Mouse (Mus musculus): Measurements from ENCODE around the gene Gm49425. TPM values are rescaled to one million over a fixed set of nuclear protein-coding genes. Genes with fewer than 3 reads are reported as not detected.
A peak's percentile ranks its signal among the peaks of the same experiment; 100 is the strongest.
"Not testable (repeated sequence)": the region's sequence is repeated elsewhere in the genome, so short reads cannot be mapped to it uniquely, and the experiment has no call there.

Gm49425 gene
- polyA plus RNA-seq (2014; fragmentation: Nextera tagmentation; extraction: Ambion mirVana): not detected in 2 replicates

DNA sequence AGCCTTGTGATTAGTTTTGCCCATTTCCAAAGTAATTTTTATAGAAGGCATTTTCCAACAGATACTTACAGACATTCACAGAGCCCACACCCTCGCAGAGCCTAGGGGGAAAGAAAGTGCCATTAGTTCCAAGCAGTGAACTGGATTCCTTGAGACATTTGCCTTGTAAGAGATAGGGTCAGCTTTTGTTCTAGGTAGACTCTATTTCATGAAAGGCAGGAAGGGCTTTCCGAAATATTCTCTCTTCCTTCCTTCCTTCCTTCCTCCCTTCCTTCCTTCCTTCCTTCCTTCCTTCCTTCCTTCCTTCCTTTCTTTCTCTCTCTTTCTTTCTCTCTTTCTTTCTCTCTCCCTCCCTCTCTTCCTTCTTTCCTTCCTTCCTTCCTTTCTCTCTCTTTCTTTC is at the start of gene Gm49425:
TSS of gene Gm49425 (minus strand) at position 101 of the 400 bp plus-strand sequence.
- not testable (repeated sequence) for ATAC-seq (ENCODE audit: low FRiP score, low TSS enrichment); H3K9ac ChIP-seq (ENCODE audit: low read depth, low read length); H3K4me2 ChIP-seq (replicated peaks; ENCODE audit: low read depth, low read length); H3K9me3 ChIP-seq (ENCODE audit: control insufficient read depth, low read length); H3K4me1 ChIP-seq (ENCODE audit: control insufficient read depth, insufficient read depth, low read length); H3K27ac ChIP-seq (ENCODE audit: low read depth, low read length); H3K27me3 ChIP-seq (ENCODE audit: control insufficient read depth, insufficient read depth, low read length); H3K36me3 ChIP-seq (ENCODE audit: control insufficient read depth, insufficient read depth, low read length); H3K4me3 ChIP-seq (ENCODE audit: low read length)
- WGBS: 72% methylated on average over 2 of the region's 2 CpGs

- Histone ChIP-seq H3K4me2 (replicated peaks; ENCODE audit: low read depth, low read length) (no peak within 1 kb of the TSS), H3K4me1 (ENCODE audit: control insufficient read depth, insufficient read depth, low read length) (0 out of 2 replicates have a peak, but pooled peaks cover 6% of the 10 kb centered on the region), H3K9ac (ENCODE audit: low read depth, low read length) (no peak within 1 kb of the TSS), H3K4me3 (ENCODE audit: low read length) (no peak within 1 kb of the TSS), H3K9me3 (ENCODE audit: control insufficient read depth, low read length) (no peaks in the 10 kb centered on the region), H3K36me3 (ENCODE audit: control insufficient read depth, insufficient read depth, low read length) (no peaks in the 10 kb centered on the region), H3K27ac (ENCODE audit: low read depth, low read length) (no peak within 1 kb of the TSS), H3K27me3 (ENCODE audit: control insufficient read depth, insufficient read depth, low read length) (no peaks in the 10 kb centered on the region)
- 70% methylated on average over 5 of the region's 5 CpGs for WGBS
- ATAC-seq (ENCODE audit: low FRiP score, low TSS enrichment): no peak
Observed at GRCm38 (mm10) chr15:101562850-101563249, 45.8 kb upstream of the Gm49425 start, which contains the start of gene Krt90. Gene Krt90 (minus strand): TSS chr15:101562950.

- Histone ChIP-seq H3K9ac (ENCODE audit: low read depth, low read length) (no peak overlapping the region), H3K27me3 (ENCODE audit: control insufficient read depth, insufficient read depth, low read length) (0 out of 2 replicates have a peak, but pooled peaks cover 3% of the 10 kb centered on the region), H3K4me3 (ENCODE audit: low read length) (no peak overlapping the region), H3K27ac (ENCODE audit: low read depth, low read length) (no peak overlapping the region), H3K4me1 (ENCODE audit: control insufficient read depth, insufficient read depth, low read length) (0 out of 2 replicates have a peak, but pooled peaks cover 6% of the 10 kb centered on the region), H3K9me3 (ENCODE audit: control insufficient read depth, low read length) (no peaks in the 10 kb centered on the region), H3K4me2 (replicated peaks; ENCODE audit: low read depth, low read length) (no peak overlapping the region), H3K36me3 (ENCODE audit: control insufficient read depth, insufficient read depth, low read length) (no peaks in the 10 kb centered on the region)
- 5% methylated on average over 7 of the region's 7 CpGs for WGBS
- ATAC-seq (ENCODE audit: low FRiP score, low TSS enrichment): peak; percentile 39
Observed at GRCm38 (mm10) chr15:101558034-101558646, 41.1 kb upstream of the Gm49425 start.

GRCm38 (mm10) chr15:101553169-101553568 is 36.1 kb upstream of the Gm49425 start:
- Histone ChIP-seq H3K4me3 (ENCODE audit: low read length) (no peak overlapping the region), H3K9me3 (ENCODE audit: control insufficient read depth, low read length) (no peaks in the 10 kb centered on the region), H3K27ac (ENCODE audit: low read depth, low read length) (no peak overlapping the region), H3K27me3 (ENCODE audit: control insufficient read depth, insufficient read depth, low read length) (peaks cover 9% of the 10 kb centered on the region), H3K9ac (ENCODE audit: low read depth, low read length) (no peak overlapping the region), H3K36me3 (ENCODE audit: control insufficient read depth, insufficient read depth, low read length) (no peaks in the 10 kb centered on the region), H3K4me2 (replicated peaks; ENCODE audit: low read depth, low read length) (0 out of 2 replicates have a peak overlapping the region, but pooled peaks have one; percentile 15), H3K4me1 (ENCODE audit: control insufficient read depth, insufficient read depth, low read length) (0 out of 2 replicates have a peak, but pooled peaks cover 3% of the 10 kb centered on the region)
- ATAC-seq (ENCODE audit: low FRiP score, low TSS enrichment): peak; percentile 81
- WGBS: 0% methylated on average over 11 of the region's 11 CpGs

DNA sequence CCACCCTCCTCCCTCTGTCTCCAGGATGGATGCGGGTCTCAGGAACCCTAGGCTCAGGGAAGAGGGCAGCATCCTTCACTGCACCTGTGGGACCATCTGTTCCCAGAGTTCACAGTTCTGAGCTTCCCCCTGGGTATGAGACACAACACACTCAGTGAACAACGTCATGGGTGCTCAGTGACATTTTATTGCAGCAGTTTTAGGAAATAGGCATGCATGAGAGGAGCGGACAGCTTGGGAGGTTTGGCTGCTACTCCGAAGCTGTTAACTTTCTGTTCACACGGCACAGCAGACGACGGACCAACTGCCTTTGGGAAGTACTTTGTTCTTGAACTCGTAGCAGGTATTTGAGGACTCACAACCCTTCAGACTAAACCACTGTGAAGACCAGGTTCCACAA is 35.1 kb upstream of the Gm49425 start:
- Histone ChIP-seq H3K27me3 (ENCODE audit: control insufficient read depth, insufficient read depth, low read length) (peaks cover 9% of the 10 kb centered on the region), H3K9ac (ENCODE audit: low read depth, low read length) (no peak overlapping the region), H3K27ac (ENCODE audit: low read depth, low read length) (no peak overlapping the region), H3K36me3 (ENCODE audit: control insufficient read depth, insufficient read depth, low read length) (no peaks in the 10 kb centered on the region), H3K4me2 (replicated peaks; ENCODE audit: low read depth, low read length) (no peak overlapping the region), H3K4me3 (ENCODE audit: low read length) (no peak overlapping the region), H3K9me3 (ENCODE audit: control insufficient read depth, low read length) (no peaks in the 10 kb centered on the region), H3K4me1 (ENCODE audit: control insufficient read depth, insufficient read depth, low read length) (no peaks in the 10 kb centered on the region)
- ATAC-seq (ENCODE audit: low FRiP score, low TSS enrichment): no peak
- 47% methylated on average over 8 of the region's 8 CpGs for WGBS

DNA sequence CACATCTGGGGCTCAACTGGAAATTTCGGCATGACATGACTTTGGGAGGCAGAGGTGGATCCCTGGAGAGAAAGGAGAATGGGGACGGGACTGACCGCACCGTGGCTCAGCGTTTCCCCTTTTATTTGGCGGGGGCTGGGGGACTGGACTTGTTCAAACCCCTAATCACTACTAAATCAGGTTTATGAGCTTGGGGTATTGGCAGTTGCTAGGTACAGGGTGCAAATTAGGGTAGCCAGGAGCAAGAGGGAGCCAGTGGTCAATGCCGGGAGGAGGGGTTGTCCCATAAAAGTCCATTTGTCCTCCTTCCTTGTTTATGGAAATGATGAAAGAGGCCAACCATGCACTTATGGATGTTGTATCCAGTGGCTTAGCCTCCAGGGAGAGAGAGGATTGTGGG is 33.5 kb upstream of the Gm49425 start, which contains the start of gene Krt82:
TSS of gene Krt82 (minus strand) at position 101 of the 400 bp plus-strand sequence.
- 42% methylated on average over 7 of the region's 7 CpGs for WGBS
- Histone ChIP-seq H3K27me3 (ENCODE audit: control insufficient read depth, insufficient read depth, low read length) (peaks cover 9% of the 10 kb centered on the region), H3K9ac (ENCODE audit: low read depth, low read length) (no peak within 1 kb of the TSS), H3K36me3 (ENCODE audit: control insufficient read depth, insufficient read depth, low read length) (no peaks in the 10 kb centered on the region), H3K4me1 (ENCODE audit: control insufficient read depth, insufficient read depth, low read length) (no peaks in the 10 kb centered on the region), H3K27ac (ENCODE audit: low read depth, low read length) (no peak within 1 kb of the TSS), H3K9me3 (ENCODE audit: control insufficient read depth, low read length) (no peaks in the 10 kb centered on the region), H3K4me2 (replicated peaks; ENCODE audit: low read depth, low read length) (no peak within 1 kb of the TSS), H3K4me3 (ENCODE audit: low read length) (no peak within 1 kb of the TSS)
- ATAC-seq (ENCODE audit: low FRiP score, low TSS enrichment): no peak

DNA sequence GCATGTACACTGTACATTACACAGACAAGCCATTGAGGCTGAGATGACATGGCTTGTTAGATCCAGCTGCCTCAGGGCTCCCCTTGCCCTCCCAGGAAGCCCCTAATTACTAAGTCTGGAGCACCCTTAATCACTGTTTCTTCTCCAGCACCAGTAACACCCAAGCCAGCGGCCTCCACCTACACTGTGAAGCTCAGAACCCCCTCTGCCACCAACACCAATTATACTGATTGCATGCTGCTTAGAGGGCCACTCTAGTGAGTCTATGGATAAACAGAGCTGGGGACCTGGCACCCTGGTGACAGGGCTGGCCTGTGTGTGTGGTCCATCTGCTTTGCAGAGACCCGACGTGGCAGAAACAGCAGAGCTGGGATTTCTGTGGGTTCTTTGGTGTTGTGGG is 27.4 kb upstream of the Gm49425 start:
- no peaks in the 10 kb centered on the region for H3K36me3 ChIP-seq (ENCODE audit: control insufficient read depth, insufficient read depth, low read length)
- no peak overlapping the region for H3K4me3 ChIP-seq (ENCODE audit: low read length)
- H3K9me3 ChIP-seq (ENCODE audit: control insufficient read depth, low read length): no peaks in the 10 kb centered on the region
- WGBS: 62% methylated on average over 3 of the region's 3 CpGs
- H3K27me3 ChIP-seq (ENCODE audit: control insufficient read depth, insufficient read depth, low read length): no peaks in the 10 kb centered on the region
- peaks cover 3% of the 10 kb centered on the region; the same call in 1 of the 2 replicates for H3K4me1 ChIP-seq (ENCODE audit: control insufficient read depth, insufficient read depth, low read length)
- no peak overlapping the region for H3K4me2 ChIP-seq (replicated peaks; ENCODE audit: low read depth, low read length)
- no peak for ATAC-seq (ENCODE audit: low FRiP score, low TSS enrichment)
- H3K27ac ChIP-seq (ENCODE audit: low read depth, low read length): no peak overlapping the region
- no peak overlapping the region for H3K9ac ChIP-seq (ENCODE audit: low read depth, low read length)

DNA sequence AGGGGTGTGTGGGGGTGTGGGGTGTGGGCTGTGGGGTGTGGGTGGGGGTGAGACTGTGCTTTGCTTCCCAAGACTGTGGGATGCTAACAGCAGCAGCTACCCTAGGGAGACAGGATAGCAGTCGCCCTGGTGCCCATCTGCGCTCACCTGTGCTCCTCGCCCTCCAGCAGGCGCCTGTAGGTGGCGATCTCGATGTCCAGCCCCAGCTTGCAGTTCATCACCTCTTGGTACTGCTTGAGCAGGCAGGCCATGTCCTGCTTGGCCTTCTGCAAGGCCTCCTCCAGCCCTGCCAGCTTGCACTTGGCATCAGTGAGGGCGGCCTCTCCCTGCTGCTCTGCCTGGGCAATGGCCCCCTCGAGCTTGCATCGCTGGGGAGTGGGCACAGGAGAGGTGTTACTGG is 25.5 kb upstream of the Gm49425 start:
- H3K4me2 ChIP-seq (replicated peaks; ENCODE audit: low read depth, low read length): no peak overlapping the region
- WGBS: 65% methylated on average over 9 of the region's 9 CpGs
- no peaks in the 10 kb centered on the region for H3K27me3 ChIP-seq (ENCODE audit: control insufficient read depth, insufficient read depth, low read length)
- H3K9me3 ChIP-seq (ENCODE audit: control insufficient read depth, low read length): no peaks in the 10 kb centered on the region
- ATAC-seq (ENCODE audit: low FRiP score, low TSS enrichment): no peak
- no peak overlapping the region for H3K4me3 ChIP-seq (ENCODE audit: low read length)
- no peaks in the 10 kb centered on the region for H3K36me3 ChIP-seq (ENCODE audit: control insufficient read depth, insufficient read depth, low read length)
- no peak overlapping the region for H3K27ac ChIP-seq (ENCODE audit: low read depth, low read length)
- peaks cover 8% of the 10 kb centered on the region; the same call in 1 of the 2 replicates for H3K4me1 ChIP-seq (ENCODE audit: control insufficient read depth, insufficient read depth, low read length)
- no peak overlapping the region for H3K9ac ChIP-seq (ENCODE audit: low read depth, low read length)

DNA sequence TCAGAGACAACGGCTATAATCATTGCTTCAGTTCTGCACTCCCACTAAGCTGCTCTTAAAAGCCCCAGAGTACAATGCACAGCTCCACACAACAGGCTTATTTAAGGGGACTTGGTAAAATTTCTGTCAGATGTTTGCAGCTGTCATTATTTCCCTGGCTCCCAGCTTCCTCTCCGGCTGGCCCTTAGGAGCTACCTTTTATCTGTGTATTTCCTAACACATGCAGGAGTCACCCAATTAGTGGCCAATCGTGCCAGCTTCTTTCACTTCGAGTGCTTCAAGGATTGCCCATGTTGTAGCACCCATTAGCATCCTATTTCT is 21.5 kb upstream of the Gm49425 start:
- H3K9ac ChIP-seq (ENCODE audit: low read depth, low read length): no peak overlapping the region
- H3K27ac ChIP-seq (ENCODE audit: low read depth, low read length): no peak overlapping the region
- no peak for ATAC-seq (ENCODE audit: low FRiP score, low TSS enrichment)
- no peaks in the 10 kb centered on the region for H3K9me3 ChIP-seq (ENCODE audit: control insufficient read depth, low read length)
- no peak overlapping the region for H3K4me3 ChIP-seq (ENCODE audit: low read length)
- peaks cover 16% of the 10 kb centered on the region for H3K4me1 ChIP-seq (ENCODE audit: control insufficient read depth, insufficient read depth, low read length)
- H3K36me3 ChIP-seq (ENCODE audit: control insufficient read depth, insufficient read depth, low read length): no peaks in the 10 kb centered on the region
- H3K4me2 ChIP-seq (replicated peaks; ENCODE audit: low read depth, low read length): no peak overlapping the region
- no peaks in the 10 kb centered on the region for H3K27me3 ChIP-seq (ENCODE audit: control insufficient read depth, insufficient read depth, low read length)
- 37% methylated on average over 4 of the region's 4 CpGs for WGBS
